Mouse (Mus musculus) cerebellum, adult 18-20 months (tissue): ENCODE measurements around the gene Vav3.

Experiments
- DNase-seq, 2 experiments: peaks; one replicate each; pipeline ENCODE4 v3.0.0; 2021

Vav3 gene

GRCm38 (mm10) chr3:109353814-109354213, 13.4 kb downstream of the Vav3 start:
- no peak for DNase-seq

- no peak for DNase-seq
These were observed 14.7 kb downstream of the Vav3 start for GRCm38 (mm10) chr3:109355158-109355557.

GRCm38 (mm10) chr3:109360746-109361145, 20.3 kb downstream of the Vav3 start:
- DNase-seq, result no peak

- no peak for DNase-seq
These were observed 21.4 kb downstream of the Vav3 start for GRCm38 (mm10) chr3:109361882-109362281.

GRCm38 (mm10) chr3:109362310-109362709, 21.9 kb downstream of the Vav3 start:
- DNase-seq, result no peak

- DNase-seq, result no peak
These were observed 23.1 kb downstream of the Vav3 start for GRCm38 (mm10) chr3:109363522-109363921.

GRCm38 (mm10) chr3:109365875-109366274, 25.4 kb downstream of the Vav3 start:
- DNase-seq, result no peak

GRCm38 (mm10) chr3:109366411-109366851, 26.0 kb downstream of the Vav3 start:
- peak; percentile 6 to 13 for DNase-seq

GRCm38 (mm10) chr3:109368383-109369289, 28.2 kb downstream of the Vav3 start:
- peak in 1 of 2 experiments; percentile 4 for DNase-seq

GRCm38 (mm10) chr3:109371576-109371975, 31.1 kb downstream of the Vav3 start:
- no peak for DNase-seq

GRCm38 (mm10) chr3:109372678-109373077, 32.2 kb downstream of the Vav3 start:
- no peak for DNase-seq

- no peak for DNase-seq
These were observed 37.8 kb downstream of the Vav3 start for GRCm38 (mm10) chr3:109378278-109378677.

GRCm38 (mm10) chr3:109378684-109379083, 38.2 kb downstream of the Vav3 start:
- no peak for DNase-seq

GRCm38 (mm10) chr3:109388730-109389129, 48.3 kb downstream of the Vav3 start:
- no peak for DNase-seq

GRCm38 (mm10) chr3:109401527-109401926, 61.1 kb downstream of the Vav3 start:
- DNase-seq, result no peak

- DNase-seq, result no peak
These were observed 70.8 kb downstream of the Vav3 start for GRCm38 (mm10) chr3:109411294-109411693.

GRCm38 (mm10) chr3:109420403-109420802, 80.0 kb downstream of the Vav3 start:
- no peak for DNase-seq

GRCm38 (mm10) chr3:109421019-109421418, 80.6 kb downstream of the Vav3 start:
- DNase-seq, result no peak

- no peak for DNase-seq
These were observed 83.1 kb downstream of the Vav3 start for GRCm38 (mm10) chr3:109423440-109424079.

GRCm38 (mm10) chr3:109431285-109431684, 90.8 kb downstream of the Vav3 start:
- no peak for DNase-seq

GRCm38 (mm10) chr3:109438552-109438951, 98.1 kb downstream of the Vav3 start:
- no peak for DNase-seq

- no peak for DNase-seq
These were observed 98.8 kb downstream of the Vav3 start for GRCm38 (mm10) chr3:109439253-109439652.

- DNase-seq, result no peak
These were observed 99.5 kb downstream of the Vav3 start for GRCm38 (mm10) chr3:109440001-109440400.

- DNase-seq, result no peak
These were observed 103.6 kb downstream of the Vav3 start for GRCm38 (mm10) chr3:109444077-109444476.
